Mouse (Mus musculus) testis, adult 2 months (tissue): ENCODE results near the gene Glipr1. TPM values are rescaled to one million over a fixed set of nuclear protein-coding genes. Genes with fewer than 3 reads are reported as not detected.

ENCODE experiments used
- H3K27ac ChIP-seq: fragments of 200-500 bp; 2 replicates; pipeline ENCODE4 v1.5.1; 2012; ENCODE audit warnings: low read depth, low read length; ENCODE audit not compliant: control insufficient read depth, insufficient read depth
- H3K27me3 ChIP-seq: fragments of 200-500 bp; 2 replicates; pipeline ENCODE4 v1.6.1; 2012; ENCODE audit warnings: mild to moderate bottlenecking, low read length, moderate library complexity; ENCODE audit not compliant: control insufficient read depth, insufficient read depth
- H3K36me3 ChIP-seq: fragments of 200-500 bp; 2 replicates; pipeline ENCODE4 v1.6.1; 2012; ENCODE audit warnings: mild to moderate bottlenecking, low read length; ENCODE audit not compliant: control insufficient read depth, insufficient read depth
- H3K4me1 ChIP-seq: fragments of 200-500 bp; 2 replicates; pipeline ENCODE4 v1.6.1; 2012; ENCODE audit warnings: low read length; ENCODE audit not compliant: control insufficient read depth, insufficient read depth
- H3K4me3 ChIP-seq: fragments of 200-500 bp; 2 replicates; pipeline ENCODE4 v1.5.1; 2012; ENCODE audit warnings: low read depth, mild to moderate bottlenecking, low read length, moderate library complexity, mixed read lengths; ENCODE audit not compliant: control insufficient read depth
- CTCF ChIP-seq: fragments of 200-500 bp; IDR thresholded peaks from 2 replicates; pipeline ENCODE4 v1.5.1; 2012; ENCODE audit warnings: low read depth, mild to moderate bottlenecking, inconsistent platforms, low read length, moderate library complexity; ENCODE audit not compliant: control insufficient read depth, insufficient read depth, insufficient replicate concordance
- POLR2A ChIP-seq: fragments of 200-500 bp; IDR thresholded peaks from 2 replicates; pipeline ENCODE4 v1.6.1; 2012; ENCODE audit warnings: low read depth, mild to moderate bottlenecking, inconsistent platforms, low read length, moderate library complexity; ENCODE audit not compliant: control insufficient read depth
- polyA plus RNA-seq: library from polyadenylated mRNA; depleted of rRNA; stranded (reverse); fragments of >200 nt; gene quantifications from 2 replicates; pipeline ENCODE4 v1.2.3, GENCODE M21; 2012

Glipr1 gene
- polyA plus RNA-seq, 1 experiment, result 1.0 TPM

- Histone ChIP-seq H3K36me3 (no peaks in the 10 kb centered on the region), H3K4me1 (no peaks in the 10 kb centered on the region), H3K4me3 (no peak overlapping the region), H3K27me3 (no peaks in the 10 kb centered on the region), H3K27ac (no peak overlapping the region)
- TF ChIP-seq POLR2A, result no peak
- no peak for TF ChIP-seq CTCF
Observed at GRCm38 (mm10) chr10:112001756-112002520, 493 bp downstream of the Glipr1 start.

GRCm38 (mm10) chr10:112001350-112001749 lies 1.1 kb downstream of the Glipr1 start:
- no peaks in the 10 kb centered on the region for H3K36me3 ChIP-seq
- H3K4me3 ChIP-seq, result no peak overlapping the region
- TF ChIP-seq CTCF (no peak), POLR2A (no peak)
- H3K27me3 ChIP-seq, result no peaks in the 10 kb centered on the region
- H3K4me1 ChIP-seq, result no peaks in the 10 kb centered on the region
- H3K27ac ChIP-seq, result no peak overlapping the region

GRCm38 (mm10) chr10:112000568-112000967 lies 1.9 kb downstream of the Glipr1 start:
- no peaks in the 10 kb centered on the region for H3K4me1 ChIP-seq
- no peaks in the 10 kb centered on the region for H3K36me3 ChIP-seq
- no peaks in the 10 kb centered on the region for H3K27me3 ChIP-seq
- no peak overlapping the region for H3K27ac ChIP-seq
- TF ChIP-seq CTCF (no peak), POLR2A (no peak)
- no peak overlapping the region for H3K4me3 ChIP-seq

- Histone ChIP-seq H3K27ac (no peak overlapping the region), H3K4me3 (no peak overlapping the region), H3K27me3 (no peaks in the 10 kb centered on the region), H3K4me1 (no peaks in the 10 kb centered on the region), H3K36me3 (no peaks in the 10 kb centered on the region)
- no peak for TF ChIP-seq CTCF
- no peak for TF ChIP-seq POLR2A
Observed at GRCm38 (mm10) chr10:111999765-112000164, 2.7 kb downstream of the Glipr1 start.

- Histone ChIP-seq H3K27ac (no peak overlapping the region), H3K36me3 (no peaks in the 10 kb centered on the region), H3K4me3 (no peak overlapping the region), H3K27me3 (no peaks in the 10 kb centered on the region), H3K4me1 (no peaks in the 10 kb centered on the region)
- no peak for TF ChIP-seq POLR2A
- TF ChIP-seq CTCF, result no peak
Observed at GRCm38 (mm10) chr10:111997671-111998070, 4.8 kb downstream of the Glipr1 start.

GRCm38 (mm10) chr10:111996911-111997347 lies 5.5 kb downstream of the Glipr1 start:
- H3K4me3 ChIP-seq, result no peak overlapping the region
- no peaks in the 10 kb centered on the region for H3K36me3 ChIP-seq
- no peak overlapping the region for H3K27ac ChIP-seq
- H3K27me3 ChIP-seq, result no peaks in the 10 kb centered on the region
- TF ChIP-seq CTCF (no peak), POLR2A (no peak)
- no peaks in the 10 kb centered on the region for H3K4me1 ChIP-seq

GRCm38 (mm10) chr10:111996549-111996904 lies 5.9 kb downstream of the Glipr1 start:
- no peaks in the 10 kb centered on the region for H3K36me3 ChIP-seq

More at GRCm38 (mm10) chr10:111996549-111996904, 5.9 kb downstream of the Glipr1 start:
- Histone ChIP-seq H3K27me3 (no peaks in the 10 kb centered on the region), H3K4me1 (no peaks in the 10 kb centered on the region), H3K4me3 (no peak overlapping the region), H3K27ac (no peak overlapping the region)
- no peak for TF ChIP-seq CTCF
- no peak for TF ChIP-seq POLR2A
